Mouse (Mus musculus) erythroblast, adult 5-6 weeks (primary cell): ENCODE results near the gene Eml5. TPM values are rescaled to one million over a fixed set of nuclear protein-coding genes. Genes with fewer than 3 reads are reported as not detected.

ENCODE experiments used
- ATAC-seq: replicated peaks from 2 replicates; pipeline ENCODE4 v1.8.0; 2016; ENCODE audit warnings: moderate number of reproducible peaks, mild to moderate bottlenecking, moderate TSS enrichment, inconsistent platforms; ENCODE audit not compliant: poor library complexity, low FRiP score, severe bottlenecking
- total RNA-seq, 2 experiments: library from RNA; stranded (forward) in 1 of 2; stranded (reverse) in 1 of 2; fragments of 150-400 nt in 1 of 2; fragments of 200-764, 138-1000 nt in 1 of 2; gene quantifications; 2 replicates each; pipeline versions ENCODE4 v1.2.3 to v1.2.4; 2015 to 2017; ENCODE audit warnings: low replicate concordance in 2 of 2

Eml5 gene
- total RNA-seq, 2 experiments from 2014 or later: 2.5 to 2.6 TPM

GRCm38 (mm10) chr12:98837940-98838339 is 63.3 kb downstream of the Eml5 start:
- no peak for ATAC-seq

DNA sequence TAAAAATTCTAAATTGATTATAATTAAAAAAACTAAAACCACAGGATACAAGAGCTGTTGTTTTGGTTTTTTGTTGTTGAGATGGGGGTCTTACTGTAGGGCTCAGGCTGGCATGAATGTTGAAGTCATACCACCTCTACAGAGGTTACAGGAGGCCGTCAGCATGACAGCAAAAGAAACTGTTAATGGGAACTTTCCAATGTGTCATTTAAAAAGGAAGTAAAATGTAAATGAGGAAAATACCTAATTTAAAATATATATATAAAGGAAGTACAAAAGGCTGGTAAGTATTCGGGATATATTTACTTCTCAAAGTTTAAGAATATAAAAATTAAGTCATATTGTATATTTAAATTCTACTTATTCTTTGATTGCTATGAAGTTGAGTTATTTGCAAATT is 65.8 kb downstream of the Eml5 start:
- ATAC-seq: no peak

GRCm38 (mm10) chr12:98834879-98835278 is 66.4 kb downstream of the Eml5 start:
- no peak for ATAC-seq

GRCm38 (mm10) chr12:98833901-98834300 is 67.4 kb downstream of the Eml5 start:
- ATAC-seq: no peak

DNA sequence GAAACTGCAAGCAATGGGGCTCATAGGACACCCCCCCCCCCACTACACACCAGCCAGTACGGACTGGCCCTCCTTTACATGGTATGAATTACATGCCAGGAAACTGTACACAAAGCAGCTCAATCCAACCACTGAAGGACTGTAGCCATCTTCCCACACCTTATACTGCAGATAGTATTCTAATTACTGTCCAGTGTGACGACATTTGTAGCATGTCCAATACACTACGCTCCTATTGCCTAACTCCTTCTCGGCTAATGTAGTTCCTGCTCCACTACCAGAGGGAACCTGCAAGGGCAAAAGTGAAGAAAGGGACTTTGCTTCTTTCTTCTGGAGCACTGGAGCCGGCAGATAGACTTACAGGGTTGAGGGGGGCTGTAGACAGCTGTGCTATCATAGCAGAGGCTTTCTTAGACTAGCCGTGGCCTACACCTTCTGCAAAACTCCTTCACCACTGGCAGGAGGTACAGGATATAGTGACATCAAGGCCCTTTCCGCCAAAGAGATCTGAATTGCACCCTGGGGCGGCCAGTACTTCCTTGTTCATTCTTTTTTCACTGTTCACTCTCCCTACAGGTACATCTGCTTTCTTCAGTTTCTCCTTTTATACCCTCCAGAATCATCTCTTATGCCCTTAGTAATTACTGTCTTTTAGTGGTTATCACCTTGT is 68.2 kb downstream of the Eml5 start:
- ATAC-seq: no peak

GRCm38 (mm10) chr12:98831122-98831521 is 70.2 kb downstream of the Eml5 start:
- no peak for ATAC-seq

GRCm38 (mm10) chr12:98820781-98821180 is 80.5 kb downstream of the Eml5 start:
- no peak for ATAC-seq

- ATAC-seq: no peak
These were observed 97.1 kb downstream of the Eml5 start for GRCm38 (mm10) chr12:98804078-98804748.

- no peak for ATAC-seq
These were observed 99.0 kb downstream of the Eml5 start for GRCm38 (mm10) chr12:98802245-98802644.

DNA sequence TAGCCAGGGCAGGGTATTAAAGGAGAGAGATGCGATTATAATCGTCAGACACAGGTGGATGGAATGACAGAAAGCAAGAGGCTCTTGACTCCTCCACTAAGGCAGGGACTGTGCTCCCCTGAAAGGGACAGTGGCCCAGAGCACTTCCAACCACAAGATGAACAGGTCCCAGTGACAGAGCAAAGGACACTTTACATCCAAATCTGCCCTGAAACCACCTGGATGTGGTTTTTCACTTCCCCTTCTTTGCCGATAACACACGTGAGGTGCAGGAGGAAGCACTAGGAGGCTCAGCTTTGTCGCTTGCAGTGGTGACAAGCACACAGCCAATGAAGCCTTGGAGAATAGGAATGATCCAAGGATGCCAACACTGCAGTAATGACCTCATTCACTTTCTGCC is 101.0 kb downstream of the Eml5 start:
- no peak for ATAC-seq

DNA sequence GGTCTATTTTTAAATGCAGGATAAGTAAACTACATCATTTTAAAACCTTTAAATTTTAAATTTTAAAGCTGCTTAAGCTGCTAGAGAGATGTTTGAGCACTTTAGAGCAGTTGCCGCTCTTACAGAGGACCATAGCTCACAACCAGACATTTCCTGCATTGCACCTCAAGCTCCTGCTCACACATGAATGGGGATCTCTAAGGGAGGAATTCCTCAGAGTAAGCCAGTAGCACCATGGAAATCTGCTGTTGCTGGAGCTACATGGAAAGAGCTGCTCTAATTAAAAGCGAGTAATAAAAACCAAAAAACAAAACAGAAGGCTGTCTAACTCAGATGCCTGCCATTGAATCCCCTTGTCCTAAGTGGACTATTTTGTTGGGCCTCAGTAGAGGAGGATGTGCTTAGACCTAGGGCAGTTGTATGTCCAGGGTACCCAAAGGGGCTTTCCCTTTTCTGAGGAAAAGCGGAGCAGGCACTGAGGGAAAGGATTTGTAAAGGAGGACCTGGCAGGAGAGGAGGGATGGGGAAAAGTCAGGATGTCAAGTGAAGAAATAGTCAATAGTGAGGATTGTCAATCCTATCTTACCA is 105.5 kb downstream of the Eml5 start:
- ATAC-seq: no peak

GRCm38 (mm10) chr12:98784251-98784650 is 117.0 kb downstream of the Eml5 start:
- ATAC-seq: no peak

GRCm38 (mm10) chr12:98779148-98779547 is 122.1 kb downstream of the Eml5 start:
- ATAC-seq: no peak

GRCm38 (mm10) chr12:98777509-98777908 is 123.8 kb downstream of the Eml5 start:
- no peak for ATAC-seq

DNA sequence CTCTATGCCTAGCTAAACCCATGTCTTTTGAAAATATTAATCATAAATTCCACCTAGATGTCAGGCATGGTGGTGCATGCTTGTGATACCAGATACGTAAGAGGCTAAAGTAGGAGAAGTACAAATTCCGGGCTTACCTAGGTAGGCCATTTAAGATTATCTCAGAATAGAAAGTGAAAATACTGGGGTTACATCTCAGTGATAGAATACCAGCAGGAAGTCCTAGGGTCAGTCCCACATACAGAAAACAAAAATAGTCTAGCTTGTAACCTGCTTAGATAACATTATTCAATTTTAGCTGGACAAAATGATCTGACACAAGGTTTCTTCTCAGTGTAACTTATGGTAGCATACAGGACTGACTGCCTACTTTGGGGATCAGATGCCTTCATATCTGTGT is 135.0 kb downstream of the Eml5 start:
- no peak for ATAC-seq

GRCm38 (mm10) chr12:98759700-98760099 is 141.6 kb downstream of the Eml5 start:
- ATAC-seq: no peak

- no peak for ATAC-seq
These were observed 143.6 kb downstream of the Eml5 start for GRCm38 (mm10) chr12:98757636-98758035.

- ATAC-seq: peak; percentile 12; the same call in 1 of the 2 replicates
These were observed 153.9 kb downstream of the Eml5 start for GRCm38 (mm10) chr12:98747380-98747753.

GRCm38 (mm10) chr12:98746746-98747379 is 154.4 kb downstream of the Eml5 start, which contains the start of gene Zc3h14:
TSS of gene Zc3h14 (plus strand) at chr12:98746964.
- ATAC-seq: peak; percentile 91

GRCm38 (mm10) chr12:98746131-98746530 is 155.2 kb downstream of the Eml5 start:
- peak; percentile 79 for ATAC-seq

DNA sequence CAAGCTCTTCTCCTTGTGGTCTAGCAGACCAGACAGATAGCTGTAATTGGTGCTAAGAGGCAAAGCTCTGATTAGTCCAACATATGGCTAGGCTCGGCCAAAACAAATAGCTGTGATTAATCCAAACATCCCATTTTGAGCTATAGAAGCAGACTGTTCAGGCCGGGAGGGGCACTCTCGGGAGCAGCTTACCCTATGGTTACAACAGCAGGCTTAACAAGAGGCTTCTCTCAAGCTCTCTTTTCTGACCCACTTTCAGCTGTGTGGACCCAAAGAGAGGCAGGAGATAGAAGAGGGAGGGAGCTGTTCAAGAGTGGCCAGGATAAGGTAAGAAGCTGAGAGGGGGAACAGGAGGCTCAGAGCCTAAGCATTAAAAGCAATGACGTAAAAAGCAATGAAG is 155.7 kb downstream of the Eml5 start:
- no peak for ATAC-seq
